Mouse (Mus musculus) intestine, embryonic 14.5 days (tissue): ENCODE data around the gene Ttc7. TPM values are rescaled to one million over a fixed set of nuclear protein-coding genes. Genes with fewer than 3 reads are reported as not detected.

ENCODE experiments used
- ATAC-seq: fragments of 200-750 bp; cut with Nextera tagmentation; replicated peaks from 2 replicates; pipeline ENCODE4 v1.8.0; 2017; ENCODE audit warnings: low read depth, moderate number of reproducible peaks, moderate TSS enrichment, moderate library complexity; ENCODE audit not compliant: low FRiP score, low TSS enrichment
- DNase-seq: peaks from one replicate; pipeline ENCODE4 v3.0.0-alpha.2; 2018; ENCODE audit warnings: low spot score
- H3K27ac ChIP-seq: fragments of 300-500 bp; sonication (generic); 2 replicates; pipeline ENCODE4 v1.5.1; 2014; ENCODE audit warnings: low read depth, mild to moderate bottlenecking, control low read depth
- H3K27me3 ChIP-seq: fragments of 300-500 bp; sonication (generic); replicated peaks from 2 replicates; pipeline ENCODE4 v1.6.1; 2014; ENCODE audit warnings: low read length, control low read depth; ENCODE audit not compliant: control insufficient read depth, insufficient read depth
- H3K36me3 ChIP-seq: fragments of 300-500 bp; sonication (generic); 2 replicates; pipeline ENCODE4 v1.6.1; 2014; ENCODE audit warnings: low read length, control low read depth; ENCODE audit not compliant: control insufficient read depth, insufficient read depth
- H3K4me1 ChIP-seq: fragments of 300-500 bp; sonication (generic); replicated peaks from 2 replicates; pipeline ENCODE4 v1.6.1; 2014; ENCODE audit warnings: low read length, control low read depth, mixed read lengths; ENCODE audit not compliant: control insufficient read depth, insufficient read depth
- H3K4me2 ChIP-seq: fragments of 300-500 bp; sonication (generic); 2 replicates; pipeline ENCODE4 v1.6.1; 2014; ENCODE audit warnings: low read length
- H3K4me3 ChIP-seq: fragments of 300-500 bp; sonication (generic); 2 replicates; pipeline ENCODE4 v1.5.1; 2014; ENCODE audit warnings: low read depth, low read length, control low read depth, mixed read lengths
- H3K9ac ChIP-seq: fragments of 300-500 bp; sonication (generic); 2 replicates; pipeline ENCODE4 v1.6.1; 2014; ENCODE audit warnings: mild to moderate bottlenecking, low read length
- H3K9me3 ChIP-seq: fragments of 300-500 bp; sonication (generic); 2 replicates; pipeline ENCODE4 v1.6.1; 2016; ENCODE audit warnings: low read length, control low read depth; ENCODE audit not compliant: control insufficient read depth
- WGBS: fragments of 180-500 bp; shearing (Covaris S2); extraction: QIAGEN DNeasy Blood & Tissue Kit; methylation state at CpG from one replicate; pipeline ENCODE4 v1.1.7; 2014; 5-methylcytosine and 5-hydroxymethylcytosine counted together
- polyA plus RNA-seq: library from polyadenylated mRNA; unstranded; fragments of >200 nt; fragmentation: Nextera tagmentation; extraction: Ambion mirVana; gene quantifications from 2 replicates; pipeline ENCODE4 v1.2.1, GENCODE M21; 2014

Ttc7 gene
- polyA plus RNA-seq, 1 experiment from 2014 or later, result 11.9 TPM

GRCm38 (mm10) chr17:87403462-87403861 lies 120.8 kb downstream of the Ttc7 start:
- H3K4me3 ChIP-seq, result no peak overlapping the region
- H3K4me2 ChIP-seq, result no peak overlapping the region
- no peaks in the 10 kb centered on the region for H3K27me3 ChIP-seq
- no peak overlapping the region for H3K27ac ChIP-seq
- H3K36me3 ChIP-seq, result no peaks in the 10 kb centered on the region
- no peak overlapping the region for H3K9ac ChIP-seq
- DNase-seq (no peak), ATAC-seq (no peak)
- 67% methylated on average over 4 of the region's 4 CpGs for WGBS
- no peaks in the 10 kb centered on the region for H3K9me3 ChIP-seq
- no peaks in the 10 kb centered on the region for H3K4me1 ChIP-seq

GRCm38 (mm10) chr17:87405576-87405975 lies 122.9 kb downstream of the Ttc7 start:
- no peaks in the 10 kb centered on the region for H3K36me3 ChIP-seq
- H3K4me2 ChIP-seq, result no peak overlapping the region
- 73% methylated on average over 11 of the region's 11 CpGs for WGBS
- no peak for DNase-seq
- ATAC-seq, result no peak
- no peaks in the 10 kb centered on the region for H3K27me3 ChIP-seq
- H3K4me3 ChIP-seq, result no peak overlapping the region
- no peaks in the 10 kb centered on the region for H3K4me1 ChIP-seq
- no peak overlapping the region for H3K27ac ChIP-seq
- H3K9me3 ChIP-seq, result no peaks in the 10 kb centered on the region
- no peak overlapping the region for H3K9ac ChIP-seq

- Histone ChIP-seq H3K4me2 (no peak overlapping the region), H3K9ac (no peak overlapping the region), H3K27me3 (no peaks in the 10 kb centered on the region), H3K4me1 (no peaks in the 10 kb centered on the region), H3K4me3 (no peak overlapping the region), H3K27ac (no peak overlapping the region), H3K9me3 (no peaks in the 10 kb centered on the region), H3K36me3 (no peaks in the 10 kb centered on the region)
- WGBS, result 79% methylated on average over 4 of the region's 4 CpGs
- ATAC-seq (no peak), DNase-seq (no peak)
Measured at GRCm38 (mm10) chr17:87406646-87407045, 124.0 kb downstream of the Ttc7 start.

- WGBS, result 70% methylated on average over 7 of the region's 7 CpGs
Measured at GRCm38 (mm10) chr17:87418082-87418481, 135.4 kb downstream of the Ttc7 start.

GRCm38 (mm10) chr17:87427511-87427910 lies 144.8 kb downstream of the Ttc7 start, which contains the start of gene Stpg4:
Stpg4 (minus strand) TSS chr17:87427741.
- Histone ChIP-seq H3K9me3 (no peaks in the 10 kb centered on the region), H3K36me3 (peaks cover 29% of the 10 kb centered on the region), H3K9ac (no peak within 1 kb of the TSS), H3K27me3 (no peaks in the 10 kb centered on the region), H3K4me1 (no peaks in the 10 kb centered on the region), H3K27ac (no peak within 1 kb of the TSS), H3K4me3 (no peak within 1 kb of the TSS), H3K4me2 (no peak within 1 kb of the TSS)
- 56% methylated on average over 24 of the region's 24 CpGs for WGBS
- DNase-seq, result no peak
- no peak; the same call in 1 of the 2 replicates for ATAC-seq

More at GRCm38 (mm10) chr17:87418082-87418481, 135.4 kb downstream of the Ttc7 start:
- ATAC-seq (no peak), DNase-seq (no peak)
- no peak overlapping the region for H3K4me3 ChIP-seq
- H3K4me2 ChIP-seq, result no peak overlapping the region
- H3K27ac ChIP-seq, result no peak overlapping the region
- no peaks in the 10 kb centered on the region for H3K27me3 ChIP-seq
- no peak overlapping the region for H3K9ac ChIP-seq
- H3K4me1 ChIP-seq, result no peaks in the 10 kb centered on the region
- H3K9me3 ChIP-seq, result no peaks in the 10 kb centered on the region
- H3K36me3 ChIP-seq, result no peaks in the 10 kb centered on the region

- H3K4me3 ChIP-seq, result no peak overlapping the region
- peaks cover 44% of the 10 kb centered on the region for H3K36me3 ChIP-seq
- H3K9me3 ChIP-seq, result no peaks in the 10 kb centered on the region
- H3K27ac ChIP-seq, result no peak overlapping the region
- no peaks in the 10 kb centered on the region for H3K4me1 ChIP-seq
- no peak overlapping the region for H3K4me2 ChIP-seq
- H3K9ac ChIP-seq, result no peak overlapping the region
- 83% methylated on average over 3 of the region's 3 CpGs for WGBS
- DNase-seq, result no peak
- no peak for ATAC-seq
- H3K27me3 ChIP-seq, result no peaks in the 10 kb centered on the region
Measured at GRCm38 (mm10) chr17:87429431-87429830, 146.7 kb downstream of the Ttc7 start.

Other genes with a start within 250 kb of the Ttc7 start
- 11.6 and 14.1 TPM in 2 replicates for gene Socs5, start 175.2 kb upstream of the Ttc7 start, polyA plus RNA-seq
- gene Mcfd2, start 17.0 kb upstream of the Ttc7 start, polyA plus RNA-seq, result 87.9 and 93.9 TPM in 2 replicates
- not detected in 2 replicates for gene Stpg4, start 144.9 kb downstream of the Ttc7 start, polyA plus RNA-seq
- gene Calm2, start 164.0 kb downstream of the Ttc7 start, polyA plus RNA-seq, result 1,068 and 1,168 TPM in 2 replicates